Mouse (Mus musculus): ENCODE measurements around the gene Atp5d. TPM values are rescaled to one million over a fixed set of nuclear protein-coding genes. Genes with fewer than 3 reads are reported as not detected.

The Atp5d gene
- polyA plus RNA-seq, 1 experiment from 2014 or later, result 536 TPM

- Histone ChIP-seq H3K27me3 (ENCODE audit: control insufficient read depth, insufficient read depth, low read length) (no peaks in the 10 kb centered on the region), H3K27ac (ENCODE audit: low read length) (no peak overlapping the region), H3K9me3 (replicated peaks; ENCODE audit: control insufficient read depth, low read length) (no peaks in the 10 kb centered on the region), H3K4me1 (ENCODE audit: control insufficient read depth, insufficient read depth, low read length) (peaks cover 2% of the 10 kb centered on the region), H3K36me3 (ENCODE audit: control insufficient read depth, insufficient read depth, low read length) (peaks cover 9% of the 10 kb centered on the region), H3K4me3 (replicated peaks; ENCODE audit: low read length) (no peak overlapping the region), H3K4me2 (ENCODE audit: low read depth, low read length) (no peak overlapping the region), H3K9ac (ENCODE audit: low read length) (no peak overlapping the region)
- 78% methylated on average over 9 of the region's 9 CpGs for WGBS
- ATAC-seq (ENCODE audit: insufficient read depth, low FRiP score), result no peak; the same call in 1 of the 2 replicates
Measured at GRCm38 (mm10) chr10:80123932-80124562, 14.4 kb upstream of the Atp5d start.

- peaks cover 10% of the 10 kb centered on the region for H3K4me1 ChIP-seq (ENCODE audit: control insufficient read depth, insufficient read depth, low read length)
- H3K4me2 ChIP-seq (ENCODE audit: low read depth, low read length), result no peak overlapping the region
- no peak for ATAC-seq (ENCODE audit: insufficient read depth, low FRiP score)
- no peaks in the 10 kb centered on the region for H3K27me3 ChIP-seq (ENCODE audit: control insufficient read depth, insufficient read depth, low read length)
- H3K9ac ChIP-seq (ENCODE audit: low read length), result no peak overlapping the region
- no peak overlapping the region for H3K27ac ChIP-seq (ENCODE audit: low read length)
- 92% methylated on average over 8 of the region's 8 CpGs for WGBS
- H3K36me3 ChIP-seq (ENCODE audit: control insufficient read depth, insufficient read depth, low read length), result peaks cover 23% of the 10 kb centered on the region
- H3K9me3 ChIP-seq (replicated peaks; ENCODE audit: control insufficient read depth, low read length), result no peaks in the 10 kb centered on the region
- H3K4me3 ChIP-seq (replicated peaks; ENCODE audit: low read length), result no peak overlapping the region
Measured at GRCm38 (mm10) chr10:80127920-80128319, 10.5 kb upstream of the Atp5d start.

- no peak for ATAC-seq (ENCODE audit: insufficient read depth, low FRiP score)
- Histone ChIP-seq H3K9me3 (replicated peaks; ENCODE audit: control insufficient read depth, low read length) (no peaks in the 10 kb centered on the region), H3K4me3 (replicated peaks; ENCODE audit: low read length) (no peak overlapping the region), H3K9ac (ENCODE audit: low read length) (no peak overlapping the region), H3K27ac (ENCODE audit: low read length) (no peak overlapping the region), H3K4me1 (ENCODE audit: control insufficient read depth, insufficient read depth, low read length) (peaks cover 13% of the 10 kb centered on the region), H3K27me3 (ENCODE audit: control insufficient read depth, insufficient read depth, low read length) (no peaks in the 10 kb centered on the region), H3K4me2 (ENCODE audit: low read depth, low read length) (no peak overlapping the region), H3K36me3 (ENCODE audit: control insufficient read depth, insufficient read depth, low read length) (peaks cover 23% of the 10 kb centered on the region)
- WGBS, result 89% methylated on average over 9 of the region's 9 CpGs
Measured at GRCm38 (mm10) chr10:80129846-80130245, 8.6 kb upstream of the Atp5d start.

- peak; percentile 31; the same call in 1 of the 2 replicates for ATAC-seq (ENCODE audit: insufficient read depth, low FRiP score)
- no peaks in the 10 kb centered on the region for H3K9me3 ChIP-seq (replicated peaks; ENCODE audit: control insufficient read depth, low read length)
- no peak overlapping the region for H3K4me3 ChIP-seq (replicated peaks; ENCODE audit: low read length)
- H3K27me3 ChIP-seq (ENCODE audit: control insufficient read depth, insufficient read depth, low read length), result no peaks in the 10 kb centered on the region
- H3K9ac ChIP-seq (ENCODE audit: low read length), result no peak overlapping the region
- H3K27ac ChIP-seq (ENCODE audit: low read length), result peak overlapping the region; percentile 46; the same call in 1 of the 2 replicates
- WGBS, result 63% methylated on average over 18 of the region's 18 CpGs
- no peak overlapping the region for H3K4me2 ChIP-seq (ENCODE audit: low read depth, low read length)
- H3K36me3 ChIP-seq (ENCODE audit: control insufficient read depth, insufficient read depth, low read length), result peaks cover 23% of the 10 kb centered on the region
- peaks cover 13% of the 10 kb centered on the region for H3K4me1 ChIP-seq (ENCODE audit: control insufficient read depth, insufficient read depth, low read length)
Measured at GRCm38 (mm10) chr10:80130403-80131031, 7.9 kb upstream of the Atp5d start.

- Histone ChIP-seq H3K4me2 (ENCODE audit: low read depth, low read length) (0 out of 2 replicates have a peak overlapping the region, but pooled peaks have one; percentile 5), H3K36me3 (ENCODE audit: control insufficient read depth, insufficient read depth, low read length) (peaks cover 23% of the 10 kb centered on the region), H3K27ac (ENCODE audit: low read length) (0 out of 2 replicates have a peak overlapping the region, but pooled peaks have one; percentile 46), H3K9me3 (replicated peaks; ENCODE audit: control insufficient read depth, low read length) (no peaks in the 10 kb centered on the region), H3K4me3 (replicated peaks; ENCODE audit: low read length) (no peak overlapping the region; the same call in 1 of the 2 replicates), H3K27me3 (ENCODE audit: control insufficient read depth, insufficient read depth, low read length) (no peaks in the 10 kb centered on the region), H3K9ac (ENCODE audit: low read length) (no peak overlapping the region; the same call in 1 of the 2 replicates), H3K4me1 (ENCODE audit: control insufficient read depth, insufficient read depth, low read length) (peaks cover 13% of the 10 kb centered on the region)
- WGBS, result 26% methylated on average over 55 of the region's 55 CpGs
- ATAC-seq (ENCODE audit: insufficient read depth, low FRiP score), result no peak
Measured at GRCm38 (mm10) chr10:80131316-80131951, 7.0 kb upstream of the Atp5d start.

GRCm38 (mm10) chr10:80131952-80132350 lies 6.5 kb upstream of the Atp5d start:
- H3K27me3 ChIP-seq (ENCODE audit: control insufficient read depth, insufficient read depth, low read length), result 0 out of 2 replicates have a peak, but pooled peaks cover 2% of the 10 kb centered on the region
- no peak overlapping the region for H3K27ac ChIP-seq (ENCODE audit: low read length)
- H3K4me1 ChIP-seq (ENCODE audit: control insufficient read depth, insufficient read depth, low read length), result peaks cover 15% of the 10 kb centered on the region
- no peaks in the 10 kb centered on the region for H3K9me3 ChIP-seq (replicated peaks; ENCODE audit: control insufficient read depth, low read length)
- 0 out of 2 replicates have a peak overlapping the region, but pooled peaks have one; percentile 5 for H3K4me2 ChIP-seq (ENCODE audit: low read depth, low read length)
- ATAC-seq (ENCODE audit: insufficient read depth, low FRiP score), result no peak
- WGBS, result 54% methylated on average over 27 of the region's 27 CpGs
- H3K9ac ChIP-seq (ENCODE audit: low read length), result no peak overlapping the region
- H3K4me3 ChIP-seq (replicated peaks; ENCODE audit: low read length), result no peak overlapping the region; the same call in 1 of the 2 replicates
- peaks cover 23% of the 10 kb centered on the region for H3K36me3 ChIP-seq (ENCODE audit: control insufficient read depth, insufficient read depth, low read length)

GRCm38 (mm10) chr10:80133226-80133849 lies 5.1 kb upstream of the Atp5d start:
- H3K4me1 ChIP-seq (ENCODE audit: control insufficient read depth, insufficient read depth, low read length), result peaks cover 29% of the 10 kb centered on the region
- H3K36me3 ChIP-seq (ENCODE audit: control insufficient read depth, insufficient read depth, low read length), result peaks cover 20% of the 10 kb centered on the region
- no peak for ATAC-seq (ENCODE audit: insufficient read depth, low FRiP score)

GRCm38 (mm10) chr10:80134421-80134820 lies 4.0 kb upstream of the Atp5d start:
- peaks cover 10% of the 10 kb centered on the region for H3K36me3 ChIP-seq (ENCODE audit: control insufficient read depth, insufficient read depth, low read length)
- WGBS, result 91% methylated on average over 9 of the region's 9 CpGs

More at GRCm38 (mm10) chr10:80133226-80133849, 5.1 kb upstream of the Atp5d start:
- no peak overlapping the region for H3K4me3 ChIP-seq (replicated peaks; ENCODE audit: low read length)
- no peak overlapping the region for H3K9ac ChIP-seq (ENCODE audit: low read length)
- 69% methylated on average over 8 of the region's 8 CpGs for WGBS
- H3K4me2 ChIP-seq (ENCODE audit: low read depth, low read length), result no peak overlapping the region
- peaks cover 3% of the 10 kb centered on the region; the same call in 1 of the 2 replicates for H3K27me3 ChIP-seq (ENCODE audit: control insufficient read depth, insufficient read depth, low read length)
- H3K9me3 ChIP-seq (replicated peaks; ENCODE audit: control insufficient read depth, low read length), result no peaks in the 10 kb centered on the region
- H3K27ac ChIP-seq (ENCODE audit: low read length), result no peak overlapping the region

More at GRCm38 (mm10) chr10:80134421-80134820, 4.0 kb upstream of the Atp5d start:
- Histone ChIP-seq H3K27me3 (ENCODE audit: control insufficient read depth, insufficient read depth, low read length) (peaks cover 3% of the 10 kb centered on the region; the same call in 1 of the 2 replicates), H3K4me1 (ENCODE audit: control insufficient read depth, insufficient read depth, low read length) (peaks cover 35% of the 10 kb centered on the region), H3K9me3 (replicated peaks; ENCODE audit: control insufficient read depth, low read length) (no peaks in the 10 kb centered on the region), H3K9ac (ENCODE audit: low read length) (no peak overlapping the region), H3K27ac (ENCODE audit: low read length) (no peak overlapping the region), H3K4me2 (ENCODE audit: low read depth, low read length) (no peak overlapping the region), H3K4me3 (replicated peaks; ENCODE audit: low read length) (no peak overlapping the region)
- ATAC-seq (ENCODE audit: insufficient read depth, low FRiP score), result no peak

Data from stomach, embryonic 16.5 days (tissue).